Mouse (Mus musculus) liver, adult (tissue): ENCODE results near the gene Dtx2.

ENCODE experiments used
- GATA4 ChIP-seq: IDR thresholded peaks from 2 replicates; pipeline ENCODE4 v1.6.1; 2014; ENCODE audit warnings: mild to moderate bottlenecking, low read length; ENCODE audit not compliant: insufficient replicate concordance

Gene Dtx2

GRCm38 (mm10) chr5:135996162-135996561 lies 1.6 kb downstream of the Dtx2 start:
- peak; percentile 63; the same call in 1 of the 2 replicates for TF ChIP-seq GATA4

DNA sequence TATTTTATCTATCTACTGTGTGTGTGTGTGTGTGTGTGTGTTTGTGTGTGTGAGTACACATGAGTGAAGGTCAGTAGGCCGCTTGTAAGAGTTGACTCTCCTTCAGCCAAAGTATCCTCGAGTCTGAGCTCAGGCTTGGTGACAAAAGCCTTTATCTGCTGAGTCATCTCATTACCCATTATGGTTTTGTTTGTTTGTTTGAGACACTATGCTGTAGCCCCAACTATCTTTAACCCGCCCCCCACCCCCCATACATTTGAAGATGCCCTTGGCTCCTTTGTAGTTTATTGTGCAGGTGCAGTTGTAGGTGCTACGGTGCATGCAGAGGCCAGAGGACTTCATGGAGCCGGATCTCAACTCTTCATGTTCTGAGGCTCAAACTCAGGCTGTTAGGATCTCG lies 6.6 kb downstream of the Dtx2 start:
- TF ChIP-seq GATA4 = no peak

DNA sequence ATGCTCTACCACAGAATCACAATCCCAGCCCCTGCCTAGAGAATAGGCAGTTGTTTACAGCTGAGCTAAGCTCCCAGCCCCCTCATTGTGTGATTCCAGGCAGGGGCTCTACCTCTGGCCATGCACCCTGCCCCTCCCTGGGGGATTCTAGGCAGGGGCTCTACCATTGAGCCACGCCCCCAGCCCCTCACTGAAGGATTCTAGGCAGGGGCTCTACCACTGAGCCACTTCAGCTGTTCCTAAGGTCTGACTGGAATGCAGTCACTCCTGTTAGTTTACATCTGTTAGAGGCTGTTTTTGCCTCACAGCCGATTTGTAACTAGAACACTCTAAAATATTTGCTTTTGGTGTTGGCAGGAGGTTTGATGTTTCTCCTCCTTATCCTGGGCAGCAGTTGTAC lies 7.7 kb downstream of the Dtx2 start:
- no peak for TF ChIP-seq GATA4

GRCm38 (mm10) chr5:136002751-136003151 lies 8.2 kb downstream of the Dtx2 start:
- no peak for TF ChIP-seq GATA4

DNA sequence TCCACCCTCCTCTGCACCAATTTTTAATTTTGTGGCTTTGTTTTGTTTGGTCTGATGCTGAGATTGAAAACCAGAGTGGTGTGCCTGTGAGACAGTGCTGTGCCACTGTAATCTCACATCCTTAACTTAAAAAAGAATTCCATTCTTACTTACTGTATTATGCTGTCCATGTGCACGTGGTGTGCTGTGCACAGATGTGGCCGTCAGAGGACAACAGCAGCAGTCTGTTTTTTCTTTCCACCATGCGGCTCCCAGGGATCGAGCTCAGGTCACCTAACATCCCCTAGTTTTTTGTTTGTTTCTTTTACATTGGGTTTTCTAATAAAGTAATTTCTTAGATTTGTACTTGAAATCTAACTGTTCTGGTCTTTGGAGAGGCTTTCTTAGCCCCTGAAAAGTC lies 9.9 kb downstream of the Dtx2 start:
- TF ChIP-seq GATA4 = no peak

DNA sequence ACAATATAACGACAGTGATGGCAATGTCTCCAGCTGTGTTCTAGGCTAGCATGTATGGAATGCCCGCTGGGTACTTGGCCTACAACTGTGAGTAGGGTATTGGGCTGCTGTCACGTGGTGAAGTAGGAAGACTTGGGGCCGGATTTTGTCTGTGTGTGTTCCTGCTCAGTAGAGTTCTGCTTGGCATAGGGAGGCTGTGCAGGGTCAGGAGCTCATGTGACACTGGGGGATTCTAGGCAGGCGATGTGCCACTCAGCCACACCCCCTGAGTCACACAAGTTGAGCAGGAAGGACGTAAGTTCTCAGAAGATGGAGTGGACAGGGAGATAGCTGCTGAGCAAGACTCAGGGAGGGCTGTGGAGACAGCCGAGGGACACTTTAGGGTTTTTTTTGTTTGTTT lies 13.1 kb downstream of the Dtx2 start:
- TF ChIP-seq GATA4 = no peak

DNA sequence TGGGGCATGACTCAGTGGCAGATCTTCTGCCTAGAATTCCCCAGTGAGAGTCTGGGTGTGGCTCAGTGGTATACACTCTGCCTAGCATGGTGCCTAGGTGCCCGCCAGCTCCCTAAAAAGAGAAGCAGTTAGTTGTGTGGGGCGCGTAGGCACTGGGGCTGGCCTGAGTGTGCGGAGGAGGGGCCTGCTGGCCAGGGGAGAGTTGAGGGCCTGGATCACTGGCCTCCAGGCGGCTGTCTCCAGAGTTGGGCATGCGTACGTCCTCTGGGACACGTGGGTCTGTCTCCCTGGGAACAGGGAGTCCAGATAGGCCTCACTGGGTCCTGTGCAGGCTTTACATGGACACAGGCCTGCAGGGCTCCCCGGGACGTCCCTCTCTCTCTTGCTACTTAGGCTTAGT lies 20.3 kb downstream of the Dtx2 start:
- TF ChIP-seq GATA4 = peak; percentile 12; the same call in 1 of the 2 replicates

- TF ChIP-seq GATA4 = no peak
These were observed 21.0 kb downstream of the Dtx2 start for GRCm38 (mm10) chr5:136015586-136015985.

DNA sequence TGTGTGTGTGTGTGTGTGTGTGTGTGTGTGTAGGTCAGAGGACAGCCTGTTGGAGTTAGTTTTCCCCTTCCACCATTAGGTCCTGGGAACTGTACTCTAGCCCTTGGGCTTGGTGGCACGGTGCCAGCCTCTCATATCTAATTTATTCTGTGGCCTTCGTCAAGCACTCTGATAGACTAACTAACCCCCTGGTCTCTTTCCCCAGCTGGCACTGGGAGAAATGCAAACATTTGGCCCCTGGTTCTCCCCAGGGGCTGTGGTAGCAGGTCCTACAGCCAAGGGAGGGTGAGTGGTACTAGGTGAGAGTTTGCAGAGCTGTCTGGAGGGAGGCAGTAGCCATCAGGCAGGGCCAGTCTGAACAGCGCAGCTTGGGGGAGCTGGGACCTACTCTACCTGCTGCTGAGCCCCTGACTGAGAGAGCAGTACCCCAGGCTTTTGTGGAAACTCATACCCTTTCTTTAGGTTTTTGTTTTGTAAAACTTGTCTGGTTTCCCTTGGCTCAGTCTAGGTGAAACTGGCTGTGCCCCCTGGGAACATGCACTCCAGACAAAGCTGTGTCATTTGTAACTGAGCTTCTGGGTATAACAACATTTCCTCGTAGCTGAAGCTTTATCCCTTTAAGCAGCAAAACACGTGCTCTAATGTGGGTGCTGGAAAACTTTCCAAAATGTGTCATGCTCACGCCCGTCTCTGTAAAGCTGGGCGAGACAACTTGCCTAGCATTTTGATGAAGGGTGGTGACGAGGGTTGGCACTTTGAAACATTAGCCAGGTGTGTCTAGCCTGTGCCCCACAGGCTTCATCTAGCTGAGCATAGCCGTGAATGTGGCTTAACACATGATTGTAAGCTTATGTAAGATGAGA lies 21.6 kb downstream of the Dtx2 start:
- TF ChIP-seq GATA4 = no peak

GRCm38 (mm10) chr5:136017262-136017661 lies 22.7 kb downstream of the Dtx2 start:
- no peak for TF ChIP-seq GATA4

- no peak for TF ChIP-seq GATA4
These were observed 24.1 kb downstream of the Dtx2 start for GRCm38 (mm10) chr5:136018726-136019125.

DNA sequence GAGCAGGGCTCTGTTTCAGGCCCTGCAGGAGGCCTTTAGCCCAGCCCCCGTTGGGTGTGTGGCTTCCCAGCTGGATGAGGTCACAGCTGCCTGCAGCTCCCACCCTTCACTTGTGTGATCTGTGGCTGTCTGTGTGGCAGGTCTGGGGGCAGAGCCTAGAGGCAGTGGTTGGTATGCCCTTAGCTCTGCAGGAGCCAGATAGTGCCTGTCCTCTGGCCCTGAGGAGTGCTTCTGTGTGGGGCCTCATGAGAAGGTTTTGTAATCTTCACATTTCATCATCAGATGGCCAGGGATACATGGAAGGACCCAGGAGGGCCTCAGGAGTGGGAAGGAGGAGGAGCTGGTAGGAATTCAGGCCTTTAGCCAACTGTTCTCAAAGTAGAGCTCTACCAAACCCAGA lies 25.3 kb downstream of the Dtx2 start:
- TF ChIP-seq GATA4 = no peak

- no peak for TF ChIP-seq GATA4
These were observed 31.1 kb downstream of the Dtx2 start for GRCm38 (mm10) chr5:136025712-136026111.

DNA sequence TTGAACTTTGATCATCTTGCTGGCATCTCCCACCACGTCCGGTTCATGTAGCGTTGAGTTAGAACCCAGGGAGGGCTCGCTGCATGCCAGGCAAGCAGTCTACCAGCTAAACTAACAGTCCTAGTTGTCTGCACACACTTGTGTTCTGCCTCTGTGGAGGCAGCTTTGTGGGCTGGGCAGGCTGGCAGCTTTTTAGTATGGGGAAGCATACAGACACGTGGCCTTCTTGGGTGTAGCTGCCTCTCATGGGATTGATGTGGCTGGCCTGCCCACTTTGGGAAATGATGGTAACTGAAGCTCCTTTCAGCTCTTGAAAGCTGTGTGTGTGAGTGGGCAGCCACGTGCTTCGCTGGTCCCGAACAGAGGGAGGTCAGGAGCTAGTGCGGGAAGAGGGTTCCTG lies 32.3 kb downstream of the Dtx2 start:
- no peak for TF ChIP-seq GATA4

- no peak for TF ChIP-seq GATA4
These were observed 33.2 kb downstream of the Dtx2 start for GRCm38 (mm10) chr5:136027612-136028311.

DNA sequence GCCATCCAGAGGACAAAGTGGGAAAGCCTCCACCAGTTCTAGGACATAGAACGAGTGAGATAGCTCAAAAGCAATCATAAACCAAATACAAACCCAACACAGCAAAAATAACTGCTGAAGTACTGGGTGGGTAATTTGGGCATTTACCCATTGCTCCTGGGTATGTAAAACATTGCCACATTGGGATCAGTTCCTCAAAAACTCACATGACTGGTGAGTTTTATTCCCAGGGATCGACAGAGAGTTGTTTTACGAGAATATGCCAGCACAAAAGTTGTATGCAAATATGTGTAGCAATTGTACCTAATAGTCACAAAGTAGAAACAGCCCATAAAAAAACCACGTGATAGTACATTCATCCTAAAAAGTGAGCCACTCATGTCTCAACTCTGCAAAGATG lies 40.3 kb downstream of the Dtx2 start:
- TF ChIP-seq GATA4 = no peak
